Mouse (Mus musculus) gastrocnemius, adult 8-10 months (tissue): ENCODE measurements around the gene Fignl1. TPM values are rescaled to one million over a fixed set of nuclear protein-coding genes. Genes with fewer than 3 reads are reported as not detected.

Experiments used
- DNase-seq, 2 experiments: peaks; one replicate each; pipeline ENCODE4 v3.0.0; 2022; ENCODE audit warnings: low spot score in 2 of 2
- total RNA-seq, 4 experiments: library from RNA; stranded (reverse); gene quantifications; 2 replicates each; pipeline ENCODE4 v1.2.4; 2022

The Fignl1 gene
- total RNA-seq, 4 experiments from 2014 or later, result 0.19 to 0.88 (median 0.29) TPM

DNA sequence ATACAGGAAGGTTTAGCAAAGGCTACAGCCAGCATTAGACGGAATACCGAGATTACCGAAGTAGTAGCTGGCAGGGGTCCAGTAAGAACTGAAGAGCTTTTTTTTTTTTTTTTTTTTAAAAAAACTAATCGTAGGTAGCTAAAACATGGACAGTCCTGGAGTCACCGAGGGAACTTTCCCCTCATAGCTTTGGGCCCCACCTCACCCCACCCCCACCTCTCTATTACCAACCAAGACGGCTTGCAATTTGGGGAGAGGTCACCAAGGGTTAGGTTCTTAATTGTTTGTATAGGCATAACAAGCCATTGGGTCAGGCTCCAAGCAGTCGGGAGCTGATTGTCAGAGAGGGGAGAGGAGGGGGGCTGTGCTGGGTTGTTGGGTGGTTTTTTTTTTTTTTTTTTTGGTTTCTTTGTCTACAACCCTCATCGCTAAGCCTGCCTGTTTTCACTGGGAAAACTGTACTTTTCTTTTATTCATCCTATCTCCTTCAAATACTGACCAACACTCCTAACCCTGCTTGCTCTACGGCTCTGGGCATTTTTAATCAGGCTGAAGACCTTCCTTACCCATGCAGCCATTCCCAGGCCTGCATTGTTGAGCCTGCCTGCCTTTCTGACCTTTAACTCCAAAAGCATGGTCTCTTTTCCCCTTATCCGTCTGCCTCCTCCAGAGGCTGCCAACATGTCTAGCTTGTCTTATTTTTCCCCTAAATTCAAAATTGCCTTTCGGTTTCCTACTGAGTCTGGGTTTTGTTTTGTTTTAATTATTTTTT is 828 bp upstream of the Fignl1 start:
- DNase-seq, result no peak

DNA sequence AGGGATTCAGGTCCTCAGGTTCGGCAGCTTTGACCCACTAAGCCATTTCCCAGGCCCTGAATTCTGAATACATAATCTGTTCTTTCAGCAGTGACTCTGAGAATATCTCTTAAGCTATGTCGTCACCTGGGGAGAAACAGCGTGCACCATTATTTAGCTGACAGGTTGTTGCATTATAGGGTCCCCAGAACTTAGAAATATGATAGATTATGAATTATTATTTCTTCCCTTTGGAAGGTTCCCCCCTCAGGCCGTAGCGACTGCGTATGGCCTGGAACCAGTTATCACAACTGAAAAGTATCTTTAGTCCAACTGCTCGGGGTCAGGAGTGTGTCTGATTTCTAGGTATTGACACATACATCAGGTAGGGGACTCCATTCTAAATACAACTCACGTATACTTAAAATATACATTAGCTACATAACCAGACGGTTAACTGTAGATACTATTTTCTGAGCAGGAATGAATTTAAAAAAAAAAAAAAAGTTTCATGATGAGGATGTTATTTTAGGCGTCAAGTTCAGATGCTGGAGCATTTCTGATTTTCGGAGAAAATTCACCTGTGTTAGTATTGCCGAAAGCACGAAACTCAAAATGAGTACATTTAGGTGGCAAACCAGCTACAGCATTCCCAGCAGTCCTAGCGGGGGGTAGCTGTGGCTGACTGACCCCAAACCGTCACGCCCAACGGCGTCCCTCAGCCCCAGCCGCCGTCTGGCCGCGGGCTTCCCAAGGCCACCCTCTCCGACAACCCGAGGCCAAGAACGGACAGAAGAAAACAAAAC is 535 bp downstream of the Fignl1 start:
- DNase-seq, result no peak

DNA sequence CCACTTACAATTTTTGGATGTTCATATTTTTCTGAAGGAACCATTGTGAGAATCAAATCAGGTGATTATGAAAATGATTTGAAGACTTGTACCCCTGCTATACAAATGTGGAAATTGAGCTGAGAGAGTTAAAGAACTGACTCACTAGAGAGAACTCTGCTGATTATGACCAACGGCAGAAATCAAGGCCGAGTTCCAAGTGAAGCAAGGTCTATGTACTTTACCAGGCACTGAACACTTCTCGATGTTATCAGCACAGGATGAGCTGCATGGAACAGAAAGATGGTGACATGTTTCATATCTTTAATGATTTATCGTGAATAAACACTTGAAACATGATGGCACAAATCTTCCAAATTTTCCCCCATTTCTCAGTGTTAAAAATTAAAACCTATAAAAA is 2.8 kb downstream of the Fignl1 start:
- no peak for DNase-seq

DNA sequence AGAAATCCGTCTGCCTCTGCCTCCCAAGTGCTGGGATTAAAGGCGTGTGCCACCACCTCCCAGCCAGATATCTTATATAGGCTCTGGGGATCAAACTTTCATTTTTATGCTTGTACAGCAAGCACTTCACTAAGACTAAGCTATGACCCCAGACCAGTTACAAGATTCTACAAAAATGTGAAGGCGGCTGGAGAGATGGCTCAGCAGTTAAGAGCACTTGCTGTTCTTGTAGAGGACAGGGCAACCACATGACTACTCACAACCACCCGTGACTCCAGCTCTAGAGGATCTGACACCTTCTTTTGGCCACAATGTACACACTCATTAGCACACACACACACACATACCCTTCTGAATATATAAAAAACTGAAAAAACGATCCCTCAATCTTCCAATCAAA is 4.3 kb downstream of the Fignl1 start:
- DNase-seq, result no peak

DNA sequence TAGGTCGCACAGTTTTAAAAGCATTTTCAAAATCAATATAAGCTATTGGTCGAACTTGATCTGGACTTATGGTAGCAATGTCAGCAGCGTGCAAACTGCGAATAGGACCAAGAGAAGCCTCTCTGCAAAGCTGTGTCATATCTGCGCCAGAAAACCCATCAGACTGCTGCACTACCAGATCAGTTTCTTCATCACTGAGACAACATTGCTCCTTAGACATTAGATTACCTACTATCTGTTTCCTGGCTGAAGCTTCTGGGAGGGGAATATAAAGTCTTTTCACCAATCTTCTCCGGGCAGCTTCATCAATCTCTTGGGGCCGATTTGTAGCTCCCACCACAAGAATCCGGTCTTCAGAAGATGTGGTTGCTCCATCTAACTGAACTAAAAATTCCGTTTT is 7.7 kb downstream of the Fignl1 start:
- no peak for DNase-seq

DNA sequence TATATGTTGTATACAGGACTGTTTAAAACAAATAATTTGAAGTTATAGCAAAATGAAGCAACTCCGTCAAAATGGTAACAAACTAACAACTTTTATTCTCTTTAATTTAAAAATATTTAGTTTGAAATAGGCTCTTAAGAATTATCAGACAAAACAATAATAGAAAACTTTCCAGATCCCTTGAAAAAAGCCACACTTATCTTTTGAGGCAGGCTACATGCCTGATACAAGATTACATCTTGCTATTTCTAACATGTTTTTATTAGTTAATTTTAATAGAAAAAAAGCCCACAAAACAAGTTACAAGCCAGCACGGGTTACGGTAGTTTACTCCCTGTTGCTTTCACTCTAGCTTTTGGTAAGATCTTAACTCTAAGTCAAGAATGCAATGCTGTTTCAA is 8.5 kb downstream of the Fignl1 start:
- DNase-seq, result no peak

DNA sequence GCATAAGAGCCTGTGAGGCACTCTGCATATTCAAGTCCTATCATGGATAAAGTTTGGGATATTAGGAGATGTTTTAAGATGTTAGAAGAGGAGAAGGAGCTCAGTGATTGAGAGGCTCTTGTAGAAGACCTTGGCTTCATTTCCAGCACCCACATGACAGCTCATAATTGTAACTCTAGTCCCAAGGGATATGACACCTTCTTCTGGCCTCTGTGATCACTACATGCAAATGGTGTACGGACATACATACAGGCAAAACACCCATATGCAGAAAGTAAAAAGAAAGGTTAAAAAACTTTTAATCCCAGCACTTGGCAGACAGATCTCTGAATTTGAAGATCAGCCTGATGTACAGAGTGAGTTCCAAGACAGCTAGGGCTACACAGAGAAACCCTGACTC is 10.1 kb downstream of the Fignl1 start:
- DNase-seq, result no peak

DNA sequence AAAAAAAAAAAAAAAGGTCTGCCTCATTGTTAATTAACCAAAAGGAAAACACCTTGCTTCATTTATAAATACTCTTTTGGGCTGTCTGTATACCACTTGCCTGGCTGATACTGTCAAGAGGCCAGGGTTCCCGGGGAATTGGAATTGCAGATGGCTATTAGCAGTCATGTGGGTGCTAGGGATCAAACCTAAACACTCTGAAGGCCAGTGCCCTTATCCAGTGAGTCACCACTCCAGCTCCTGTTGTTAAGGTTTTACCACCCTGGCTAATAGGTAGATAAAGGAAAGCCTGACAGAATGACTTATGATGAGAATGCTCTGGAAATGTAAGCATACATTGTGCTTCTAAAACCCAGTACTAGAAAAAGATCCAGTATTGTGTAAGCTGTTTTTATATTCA is 14.1 kb downstream of the Fignl1 start:
- no peak for DNase-seq

DNA sequence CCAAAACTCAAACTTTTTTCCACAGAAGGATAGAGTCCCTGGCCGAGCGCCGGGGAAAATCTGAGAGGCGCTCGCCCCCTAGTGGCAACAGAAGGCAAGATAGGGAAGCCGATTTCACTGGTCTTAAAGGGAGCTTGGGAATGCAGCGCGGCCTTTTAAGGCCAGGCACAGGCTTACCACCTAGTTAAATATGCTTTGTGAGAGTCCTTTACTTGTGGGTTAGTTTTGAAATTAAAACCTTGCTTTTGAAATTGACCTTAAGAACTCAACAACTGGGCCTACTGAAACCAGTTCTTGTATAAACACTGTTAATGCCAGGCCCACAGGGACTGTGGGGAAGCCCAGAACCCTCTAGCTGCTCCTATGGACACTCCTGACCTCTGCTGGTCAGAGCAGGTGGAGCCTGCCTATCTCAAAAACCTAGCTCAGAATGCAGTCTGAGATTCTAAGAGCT is 20.2 kb downstream of the Fignl1 start:
- DNase-seq, result peak; percentile 45 to 48

DNA sequence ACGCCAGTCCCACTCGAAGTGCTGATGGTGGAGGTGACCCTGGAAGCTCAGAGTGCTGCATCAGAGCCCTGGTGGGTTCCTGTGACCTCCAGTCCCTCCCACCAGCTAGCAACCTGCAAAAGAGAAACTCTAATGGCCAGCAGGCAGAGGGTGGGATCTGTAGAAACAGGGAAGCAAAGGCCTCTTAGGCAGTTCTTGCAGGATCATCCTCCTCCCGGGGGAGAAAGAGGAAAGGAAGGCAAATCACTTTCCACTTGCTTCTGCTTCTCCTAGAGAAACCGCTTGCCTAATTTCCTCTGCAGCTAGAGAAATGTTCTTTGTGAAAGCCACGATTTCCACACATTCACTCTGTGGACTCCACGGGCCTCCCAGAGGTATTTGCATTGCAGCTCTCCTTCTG is 23.3 kb downstream of the Fignl1 start:
- no peak for DNase-seq

DNA sequence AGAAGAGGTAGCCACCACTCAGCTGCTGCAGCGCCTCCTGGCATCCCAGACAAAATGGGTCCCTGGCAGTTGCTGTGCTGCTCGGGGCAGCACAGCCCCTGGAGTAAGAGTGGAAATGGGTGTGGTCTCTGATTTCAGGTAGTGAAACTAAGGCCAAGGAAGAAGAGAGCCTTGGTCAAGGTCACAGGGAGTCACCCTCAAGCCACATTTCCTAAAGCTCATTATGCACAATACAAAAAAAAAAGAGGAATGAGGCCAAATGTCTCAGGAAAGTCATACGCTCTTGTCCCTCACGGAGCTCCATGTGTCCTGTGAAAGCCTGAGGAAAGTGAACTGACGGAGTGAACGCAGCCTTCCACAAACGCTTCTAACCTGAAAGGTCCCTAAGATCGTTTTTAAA is 27.0 kb downstream of the Fignl1 start:
- DNase-seq, result no peak

DNA sequence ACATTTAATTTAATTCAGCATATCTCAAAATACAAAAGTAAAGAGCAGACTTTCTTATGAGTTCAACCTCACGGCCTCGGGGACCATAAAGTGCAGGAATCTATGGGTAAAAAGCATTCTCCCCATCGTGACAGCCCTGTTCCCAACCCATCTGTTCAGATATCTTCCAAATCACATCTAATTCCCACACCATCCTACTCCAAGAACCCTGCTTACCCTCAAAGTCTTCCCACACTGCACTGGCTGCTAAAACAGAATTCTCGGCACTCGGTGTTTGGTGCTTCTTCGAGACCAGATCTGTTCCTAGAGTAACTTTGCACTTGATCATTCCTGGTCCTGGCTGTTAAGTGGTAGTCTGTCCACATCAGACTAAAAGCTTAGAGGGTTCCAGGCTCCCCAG is 30.4 kb downstream of the Fignl1 start:
- DNase-seq, result no peak

DNA sequence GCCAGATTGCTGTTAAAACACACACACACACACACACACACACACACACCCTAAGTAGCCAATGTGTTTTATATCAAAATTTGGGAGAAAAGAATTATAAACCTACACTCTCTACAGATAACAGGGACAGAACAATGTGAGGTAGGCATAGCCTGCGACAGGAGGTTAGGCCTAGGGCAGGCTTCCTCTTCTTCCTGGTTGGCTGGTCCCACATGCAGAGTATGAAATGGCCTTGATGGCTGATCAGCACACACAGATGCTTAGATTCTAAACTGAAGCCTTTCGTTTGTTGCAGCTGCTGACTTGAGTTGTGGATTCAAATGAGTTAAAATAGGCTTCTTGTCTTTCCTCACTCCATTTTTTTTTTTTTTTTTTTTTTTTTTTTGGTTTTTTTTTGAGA is 31.0 kb downstream of the Fignl1 start:
- no peak for DNase-seq

DNA sequence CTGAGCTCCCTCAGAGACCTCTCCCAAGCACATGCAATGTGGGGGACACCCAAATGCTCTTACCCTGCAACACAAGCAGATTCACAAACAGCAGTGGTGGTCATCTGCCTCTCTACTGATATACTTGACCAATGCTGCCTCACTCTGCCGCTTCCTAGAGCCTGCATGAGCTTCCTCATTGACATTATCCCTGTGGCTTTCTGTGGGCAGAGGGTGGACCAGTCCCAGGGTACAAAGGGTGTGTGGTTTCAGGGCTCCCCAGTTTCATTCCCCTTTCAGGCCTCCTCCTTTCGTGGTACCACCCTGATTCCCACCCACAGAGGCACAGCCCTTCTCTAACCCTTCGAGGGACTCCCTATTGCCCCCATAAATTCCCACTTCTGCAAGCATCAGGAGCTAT is 31.5 kb downstream of the Fignl1 start:
- no peak for DNase-seq

DNA sequence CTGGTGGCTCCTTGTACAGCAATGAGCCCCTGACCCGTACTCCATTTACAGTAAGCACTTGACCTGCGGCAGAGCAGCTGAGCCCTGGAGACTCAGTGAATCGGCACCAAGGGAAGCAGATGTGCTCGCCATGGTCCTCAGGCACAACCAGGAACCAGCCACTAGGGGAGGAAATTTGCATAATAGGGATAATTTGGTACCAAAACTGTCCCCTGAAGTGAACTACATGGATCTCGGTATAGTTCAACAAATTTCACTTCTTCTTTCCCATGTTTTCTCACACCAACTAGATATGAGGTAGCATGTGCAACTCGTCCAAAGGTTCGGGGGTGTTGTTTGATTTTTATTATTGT is 32.0 kb downstream of the Fignl1 start:
- DNase-seq, result no peak

DNA sequence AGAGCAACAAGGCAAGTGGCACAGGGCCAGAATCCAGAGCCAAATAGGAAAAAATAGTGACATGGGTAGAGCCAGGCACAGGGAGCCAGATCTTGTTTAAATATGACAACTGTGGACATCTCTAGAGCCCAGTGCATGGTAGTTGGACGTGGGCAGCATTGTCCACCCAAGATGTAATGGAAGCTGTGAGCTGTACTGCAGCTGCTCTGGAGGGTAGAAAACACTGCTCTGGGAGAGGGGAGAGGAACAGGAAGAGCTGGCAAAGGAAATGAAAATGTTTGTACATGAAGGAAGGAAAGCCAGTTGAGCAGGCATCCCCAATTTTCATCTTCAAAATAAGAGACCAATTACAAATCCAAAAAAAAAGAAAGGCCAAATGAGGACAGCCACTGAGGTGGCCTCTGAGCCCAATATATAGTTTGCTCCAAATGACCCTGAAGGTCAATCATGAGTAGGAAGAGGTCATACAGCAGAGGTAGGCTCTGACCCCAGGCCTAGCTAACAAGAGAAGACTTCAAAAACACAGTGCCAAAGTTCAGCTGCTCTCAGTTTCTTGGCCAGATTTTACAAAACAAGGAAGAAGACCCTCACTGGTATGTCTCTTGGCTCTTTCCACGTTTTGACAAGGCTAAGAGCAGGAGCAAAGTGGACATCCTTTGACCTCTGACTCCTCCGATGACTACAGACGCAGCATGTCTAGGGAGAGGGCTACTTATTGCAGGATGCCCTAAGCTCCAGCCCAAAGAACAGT is 32.5 kb downstream of the Fignl1 start:
- no peak for DNase-seq

DNA sequence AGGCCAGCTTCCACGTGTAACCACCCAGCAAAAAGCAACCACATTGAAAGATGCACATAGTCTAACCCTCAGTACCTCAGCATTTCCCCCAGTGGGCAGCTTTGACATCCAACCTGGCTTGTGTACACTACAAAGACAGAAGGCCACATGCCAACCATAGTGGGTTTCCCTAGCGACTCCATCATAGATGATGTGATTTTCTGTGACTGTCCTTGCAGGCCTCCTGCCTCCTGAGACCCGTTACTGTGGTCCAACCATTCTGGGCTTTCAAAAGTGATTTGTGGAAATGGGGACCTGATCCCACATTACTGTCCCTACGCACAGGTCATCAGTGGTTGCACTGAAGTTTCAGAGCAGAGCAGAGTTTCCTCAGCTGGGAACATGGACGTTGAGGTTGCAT is 33.9 kb downstream of the Fignl1 start:
- DNase-seq, result no peak

DNA sequence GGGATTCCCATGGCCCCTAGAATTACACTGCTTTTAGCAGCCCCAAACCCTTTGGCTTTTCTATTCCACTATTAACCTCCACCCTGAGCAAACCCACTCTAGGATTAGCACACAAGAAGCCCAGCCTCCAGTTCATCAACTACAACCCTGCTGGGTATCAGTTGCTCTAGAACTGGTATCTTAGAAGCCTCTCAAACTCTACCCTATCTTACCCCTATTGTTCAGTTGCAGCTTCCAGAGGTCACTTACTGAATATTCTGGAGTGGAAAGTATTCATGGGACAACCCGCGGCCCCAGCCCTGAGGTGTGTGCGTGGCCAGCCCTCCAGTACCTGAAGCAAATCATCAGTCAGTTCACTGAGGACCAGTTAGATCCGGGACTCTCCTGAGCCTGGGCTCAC is 34.4 kb downstream of the Fignl1 start:
- no peak for DNase-seq

DNA sequence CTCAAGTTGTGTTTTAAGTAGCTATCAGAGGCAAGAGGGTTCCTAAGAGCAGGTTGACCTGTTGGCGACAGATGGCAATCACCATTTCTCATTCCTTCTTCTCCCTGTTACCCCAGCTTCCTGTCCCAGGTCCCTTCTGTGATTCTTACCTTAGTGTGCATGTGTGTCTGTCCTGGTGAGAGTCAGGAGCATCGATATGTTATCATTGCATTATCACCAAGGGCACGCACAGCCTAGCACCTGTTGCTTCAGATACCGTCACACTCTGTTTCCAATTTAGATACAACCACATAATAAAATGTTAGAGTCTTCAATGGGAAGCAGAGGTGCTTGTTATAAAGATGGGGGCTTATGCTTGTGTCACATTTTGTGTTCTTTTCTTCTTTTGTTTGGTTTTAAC is 36.6 kb downstream of the Fignl1 start:
- DNase-seq, result no peak

DNA sequence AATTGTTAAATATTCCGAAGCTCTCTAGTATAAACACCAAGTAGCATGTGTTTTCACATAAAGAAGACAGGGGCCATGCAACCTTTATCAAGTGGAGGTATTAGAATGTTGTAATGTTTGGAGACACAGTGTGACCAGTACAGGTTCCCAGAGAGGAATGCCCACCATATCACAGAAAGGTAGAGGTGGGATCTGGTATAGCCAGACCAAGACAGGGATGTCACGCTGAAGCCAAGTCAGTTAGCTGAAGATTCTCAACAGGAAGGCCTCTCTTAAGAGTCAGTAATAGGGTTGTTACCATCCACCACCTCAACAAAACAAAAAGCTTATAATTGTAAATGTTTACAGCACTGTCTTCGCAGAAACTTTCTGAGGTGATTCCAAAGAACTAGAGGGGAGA is 38.1 kb downstream of the Fignl1 start:
- DNase-seq, result no peak

DNA sequence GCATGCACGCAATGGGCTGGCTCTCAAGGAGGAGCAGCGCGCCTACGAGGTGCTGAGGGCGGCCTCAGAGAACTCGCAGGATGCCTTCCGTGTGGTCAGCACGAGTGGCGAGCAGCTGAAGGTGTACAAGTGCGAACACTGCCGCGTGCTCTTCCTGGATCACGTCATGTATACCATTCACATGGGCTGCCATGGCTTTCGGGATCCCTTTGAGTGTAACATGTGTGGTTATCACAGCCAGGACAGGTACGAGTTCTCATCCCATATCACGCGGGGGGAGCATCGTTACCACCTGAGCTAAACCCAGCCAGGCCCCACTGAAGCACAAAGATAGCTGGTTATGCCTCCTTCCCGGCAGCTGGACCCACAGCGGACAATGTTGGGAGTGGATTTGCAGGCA is 39.5 kb downstream of the Fignl1 start:
- no peak for DNase-seq

DNA sequence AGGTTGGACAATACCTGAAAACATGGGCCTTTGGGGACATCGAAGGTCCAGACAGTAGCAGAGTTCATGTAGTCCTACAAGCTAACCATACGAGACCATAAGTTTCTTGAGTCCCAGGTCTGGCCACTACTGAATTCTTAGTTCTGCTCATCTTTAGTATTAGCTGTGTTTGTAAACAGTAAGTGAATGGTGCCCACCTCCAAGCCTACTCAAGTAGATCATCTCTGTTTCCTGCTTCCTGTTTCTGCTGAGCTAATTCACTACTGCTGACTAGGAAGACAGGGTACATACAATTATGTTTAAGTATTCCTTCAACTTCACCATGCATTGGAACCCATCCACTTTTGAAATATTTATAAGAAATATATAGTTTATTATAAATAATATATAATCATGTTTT is 40.7 kb downstream of the Fignl1 start:
- no peak for DNase-seq
